Mouse (Mus musculus) hindbrain, embryonic 16.5 days (tissue): Measurements from ENCODE around the gene Bcl10. TPM values are rescaled to one million over a fixed set of nuclear protein-coding genes. Genes with fewer than 3 reads are reported as not detected.
A peak's percentile ranks its signal among the peaks of the same experiment; 100 is the strongest.
"Not testable (repeated sequence)": the region's sequence is repeated elsewhere in the genome, so short reads cannot be mapped to it uniquely, and the experiment has no call there.

Source experiments
- ATAC-seq: fragments of 200-750 bp; cut with Nextera tagmentation; 2 replicates; pipeline ENCODE4 v1.8.0; 2017; ENCODE audit warnings: moderate TSS enrichment, moderate library complexity
- H3K27ac ChIP-seq: fragments of 300-500 bp; sonication (generic); 2 replicates; pipeline ENCODE4 v1.5.1; 2014; ENCODE audit warnings: low read depth, mild to moderate bottlenecking, control low read depth, low read length, moderate library complexity
- H3K27me3 ChIP-seq: fragments of 300-500 bp; sonication (generic); replicated peaks from 2 replicates; pipeline ENCODE4 v1.6.1; 2014; ENCODE audit warnings: low read length; ENCODE audit not compliant: control insufficient read depth, insufficient read depth
- H3K36me3 ChIP-seq: fragments of 300-500 bp; sonication (generic); 2 replicates; pipeline ENCODE4 v1.6.1; 2014; ENCODE audit warnings: mild to moderate bottlenecking, low read length, moderate library complexity, mixed read lengths; ENCODE audit not compliant: control insufficient read depth, insufficient read depth
- H3K4me1 ChIP-seq: fragments of 300-500 bp; sonication (generic); 2 replicates; pipeline ENCODE4 v1.6.1; 2014; ENCODE audit warnings: low read depth, low read length; ENCODE audit not compliant: control insufficient read depth, insufficient read depth
- H3K4me2 ChIP-seq: fragments of 300-500 bp; sonication (generic); 2 replicates; pipeline ENCODE4 v1.6.1; 2014; ENCODE audit warnings: mild to moderate bottlenecking, low read length, control low read depth, moderate library complexity
- H3K4me3 ChIP-seq: fragments of 300-500 bp; sonication (generic); 2 replicates; pipeline ENCODE4 v1.5.1; 2014; ENCODE audit warnings: mild to moderate bottlenecking, low read length, control low read depth, moderate library complexity
- H3K9ac ChIP-seq: fragments of 300-500 bp; sonication (generic); 2 replicates; pipeline ENCODE4 v1.6.1; 2014; ENCODE audit warnings: low read depth, mild to moderate bottlenecking, control low read depth, low read length, moderate library complexity
- H3K9me3 ChIP-seq: fragments of 300-500 bp; sonication (generic); 2 replicates; pipeline ENCODE4 v1.6.1; 2014; ENCODE audit warnings: mild to moderate bottlenecking, low read length, moderate library complexity; ENCODE audit not compliant: control insufficient read depth
- WGBS: fragments of 180-500 bp; shearing (Covaris S2); extraction: QIAGEN DNeasy Blood & Tissue Kit; methylation state at CpG from one replicate; pipeline ENCODE4 v1.1.7; 2014; 5-methylcytosine and 5-hydroxymethylcytosine counted together
- polyA plus RNA-seq: library from polyadenylated mRNA; unstranded; fragments of >200 nt; fragmentation: Nextera tagmentation; extraction: Ambion mirVana; gene quantifications from 2 replicates; pipeline ENCODE4 v1.2.1, GENCODE M21; 2015

Bcl10 gene
- polyA plus RNA-seq, 1 experiment from 2014 or later = 33.6 TPM

- H3K27me3 ChIP-seq = 0 out of 2 replicates have a peak, but pooled peaks cover 4% of the 10 kb centered on the region
- H3K4me3 ChIP-seq = no peak overlapping the region
- no peaks in the 10 kb centered on the region for H3K9me3 ChIP-seq
- ATAC-seq = no peak
- no peak overlapping the region for H3K9ac ChIP-seq
- 88% methylated on average over 2 of the region's 2 CpGs for WGBS
- no peaks in the 10 kb centered on the region for H3K36me3 ChIP-seq
- H3K4me1 ChIP-seq = peaks cover 4% of the 10 kb centered on the region
- H3K27ac ChIP-seq = no peak overlapping the region
- no peak overlapping the region for H3K4me2 ChIP-seq
These were observed 30.8 kb downstream of the Bcl10 start for GRCm38 (mm10) chr3:145953411-145953810.

- no peak overlapping the region for H3K27ac ChIP-seq
- no peak overlapping the region for H3K4me2 ChIP-seq
- WGBS = 41% methylated on average over 1 of the region's 1 CpGs
- no peak overlapping the region for H3K9ac ChIP-seq
- ATAC-seq = no peak
- H3K9me3 ChIP-seq = no peaks in the 10 kb centered on the region
- H3K27me3 ChIP-seq = peaks cover 12% of the 10 kb centered on the region
- H3K4me3 ChIP-seq = no peak overlapping the region
- peaks cover 11% of the 10 kb centered on the region; the same call in 1 of the 2 replicates for H3K4me1 ChIP-seq
- no peaks in the 10 kb centered on the region for H3K36me3 ChIP-seq
These were observed 37.2 kb downstream of the Bcl10 start for GRCm38 (mm10) chr3:145959824-145960223.

- Histone ChIP-seq H3K4me2 (no peak overlapping the region), H3K27me3 (peaks cover 15% of the 10 kb centered on the region), H3K4me1 (peaks cover 11% of the 10 kb centered on the region; the same call in 1 of the 2 replicates), H3K9me3 (no peaks in the 10 kb centered on the region), H3K27ac (no peak overlapping the region), H3K4me3 (no peak overlapping the region), H3K9ac (no peak overlapping the region), H3K36me3 (no peaks in the 10 kb centered on the region)
- 25% methylated on average over 9 of the region's 9 CpGs for WGBS
- no peak for ATAC-seq
These were observed 39.8 kb downstream of the Bcl10 start for GRCm38 (mm10) chr3:145962411-145962810.

- H3K4me2 ChIP-seq = peak overlapping the region; percentile 21
- H3K4me1 ChIP-seq = peaks cover 11% of the 10 kb centered on the region; the same call in 1 of the 2 replicates
- ATAC-seq = no peak
- H3K36me3 ChIP-seq = no peaks in the 10 kb centered on the region
- H3K27ac ChIP-seq = no peak overlapping the region
- no peaks in the 10 kb centered on the region for H3K9me3 ChIP-seq
- peaks cover 15% of the 10 kb centered on the region for H3K27me3 ChIP-seq
- 19% methylated on average over 31 of the region's 31 CpGs for WGBS
- H3K9ac ChIP-seq = no peak overlapping the region
- H3K4me3 ChIP-seq = no peak overlapping the region
These were observed 40.8 kb downstream of the Bcl10 start for GRCm38 (mm10) chr3:145963101-145964017.

- Histone ChIP-seq H3K4me2 (peak overlapping the region; percentile 21), H3K4me3 (no peak overlapping the region), H3K36me3 (no peaks in the 10 kb centered on the region), H3K9me3 (no peaks in the 10 kb centered on the region), H3K27ac (no peak overlapping the region), H3K9ac (no peak overlapping the region), H3K27me3 (peaks cover 15% of the 10 kb centered on the region), H3K4me1 (peaks cover 11% of the 10 kb centered on the region; the same call in 1 of the 2 replicates)
- no peak for ATAC-seq
- 26% methylated on average over 10 of the region's 10 CpGs for WGBS
These were observed 41.4 kb downstream of the Bcl10 start for GRCm38 (mm10) chr3:145964018-145964387.

- 0 out of 2 replicates have a peak, but pooled peaks have one; percentile 42 for ATAC-seq
- H3K36me3 ChIP-seq = no peaks in the 10 kb centered on the region
- no peak overlapping the region for H3K9ac ChIP-seq
- no peak overlapping the region for H3K27ac ChIP-seq
- peaks cover 11% of the 10 kb centered on the region; the same call in 1 of the 2 replicates for H3K4me1 ChIP-seq
- H3K27me3 ChIP-seq = peaks cover 15% of the 10 kb centered on the region
- H3K9me3 ChIP-seq = no peaks in the 10 kb centered on the region
- WGBS = 17% methylated on average over 10 of the region's 10 CpGs
- H3K4me3 ChIP-seq = no peak overlapping the region
- 0 out of 2 replicates have a peak overlapping the region, but pooled peaks have one; percentile 8 for H3K4me2 ChIP-seq
These were observed 41.9 kb downstream of the Bcl10 start for GRCm38 (mm10) chr3:145964473-145964872.

GRCm38 (mm10) chr3:145965583-145965982 is 43.0 kb downstream of the Bcl10 start:
- 92% methylated on average over 3 of the region's 3 CpGs for WGBS

GRCm38 (mm10) chr3:145966806-145967205 is 44.2 kb downstream of the Bcl10 start:
- Histone ChIP-seq H3K9me3 (no peaks in the 10 kb centered on the region), H3K4me2 (no peak overlapping the region), H3K36me3 (no peaks in the 10 kb centered on the region), H3K27me3 (peaks cover 15% of the 10 kb centered on the region), H3K27ac (no peak overlapping the region), H3K4me3 (no peak overlapping the region), H3K9ac (no peak overlapping the region), H3K4me1 (peaks cover 11% of the 10 kb centered on the region; the same call in 1 of the 2 replicates)
- ATAC-seq = no peak
- 91% methylated on average over 5 of the region's 5 CpGs for WGBS

More at GRCm38 (mm10) chr3:145965583-145965982, 43.0 kb downstream of the Bcl10 start:
- not testable (repeated sequence) for H3K9me3 ChIP-seq, H3K9ac ChIP-seq, H3K36me3 ChIP-seq, H3K27ac ChIP-seq, ATAC-seq, H3K4me2 ChIP-seq, H3K4me3 ChIP-seq
- Histone ChIP-seq H3K27me3 (peaks cover 15% of the 10 kb centered on the region), H3K4me1 (peaks cover 11% of the 10 kb centered on the region; the same call in 1 of the 2 replicates)

- H3K27me3 ChIP-seq = peaks cover 3% of the 10 kb centered on the region; the same call in 1 of the 2 replicates
These were observed 46.5 kb downstream of the Bcl10 start for GRCm38 (mm10) chr3:145969031-145969501.

More at GRCm38 (mm10) chr3:145969031-145969501, 46.5 kb downstream of the Bcl10 start:
- peaks cover 2% of the 10 kb centered on the region for H3K9me3 ChIP-seq
- H3K27ac ChIP-seq = no peak overlapping the region
- H3K36me3 ChIP-seq = no peaks in the 10 kb centered on the region
- no peak overlapping the region for H3K4me2 ChIP-seq
- no peak overlapping the region for H3K9ac ChIP-seq
- H3K4me3 ChIP-seq = no peak overlapping the region
- H3K4me1 ChIP-seq = peaks cover 3% of the 10 kb centered on the region; the same call in 1 of the 2 replicates
- WGBS = 53% methylated on average over 14 of the region's 14 CpGs
- ATAC-seq = no peak; the same call in 1 of the 2 replicates
